Mouse (Mus musculus) bone marrow, adult 2 months (tissue): ENCODE data around the gene Capn1.

Source experiments
- CTCF ChIP-seq: fragments of 200-500 bp; IDR thresholded peaks from 2 replicates; pipeline ENCODE4 v1.5.1; 2011; ENCODE audit warnings: low read length, control low read depth; ENCODE audit not compliant: control insufficient read depth, insufficient read depth
- POLR2A ChIP-seq: fragments of 200-500 bp; IDR thresholded peaks from 2 replicates; pipeline ENCODE4 v1.6.1; 2011; ENCODE audit warnings: low read depth, mild to moderate bottlenecking, control low read depth, low read length, borderline replicate concordance; ENCODE audit not compliant: control insufficient read depth

DNA sequence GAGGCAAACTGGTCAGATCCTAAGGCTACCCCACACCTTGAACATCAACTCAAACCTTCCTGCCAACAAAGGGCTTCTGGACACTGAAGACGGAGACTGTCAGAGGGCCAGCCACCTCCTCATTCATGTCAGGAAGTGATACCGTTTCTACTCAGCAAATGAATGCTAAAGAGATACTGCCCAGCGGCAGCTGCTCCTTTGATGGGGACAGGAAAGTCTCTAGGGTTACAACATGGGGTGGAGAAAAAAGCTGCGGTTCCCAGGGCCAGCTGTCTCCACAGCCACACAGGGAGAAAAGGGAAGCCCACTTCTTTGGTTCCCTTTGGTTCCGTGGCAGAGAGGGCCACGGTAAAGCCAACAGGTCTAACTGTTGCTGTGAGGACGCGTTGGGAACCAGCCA, 71.6 kb downstream of the Capn1 start:
- no peak for TF ChIP-seq POLR2A
- no peak for TF ChIP-seq CTCF
